Mouse (Mus musculus): ENCODE results near the gene Lman2l. TPM values are rescaled to one million over a fixed set of nuclear protein-coding genes. Genes with fewer than 3 reads are reported as not detected.

The Lman2l gene
- polyA plus RNA-seq, 1 experiment from 2014 or later = 44.2 TPM

- 17% methylated on average over 7 of the region's 7 CpGs for WGBS
- no peak for ATAC-seq (ENCODE audit: extremely low read depth, insufficient number of reproducible peaks, low FRiP score, low TSS enrichment)
- Histone ChIP-seq H3K4me2 (no peak overlapping the region; the same call in 1 of the 2 replicates), H3K4me3 (no peak overlapping the region), H3K9ac (no peak overlapping the region), H3K27ac (replicated peaks) (peak overlapping the region; percentile 45; the same call in 1 of the 2 replicates), H3K36me3 (no peaks in the 10 kb centered on the region), H3K9me3 (no peaks in the 10 kb centered on the region), H3K27me3 (replicated peaks) (no peaks in the 10 kb centered on the region), H3K4me1 (peaks cover 17% of the 10 kb centered on the region)
These were observed 12.4 kb upstream of the Lman2l start for GRCm38 (mm10) chr1:36457388-36458014.

- Histone ChIP-seq H3K4me1 (peaks cover 17% of the 10 kb centered on the region), H3K4me3 (no peak overlapping the region), H3K27me3 (replicated peaks) (no peaks in the 10 kb centered on the region), H3K9ac (no peak overlapping the region), H3K27ac (replicated peaks) (no peak overlapping the region), H3K36me3 (no peaks in the 10 kb centered on the region), H3K9me3 (no peaks in the 10 kb centered on the region), H3K4me2 (no peak overlapping the region)
- 76% methylated on average over 6 of the region's 6 CpGs for WGBS
- ATAC-seq (ENCODE audit: extremely low read depth, insufficient number of reproducible peaks, low FRiP score, low TSS enrichment) = no peak
These were observed 9.2 kb upstream of the Lman2l start for GRCm38 (mm10) chr1:36454055-36454815.

DNA sequence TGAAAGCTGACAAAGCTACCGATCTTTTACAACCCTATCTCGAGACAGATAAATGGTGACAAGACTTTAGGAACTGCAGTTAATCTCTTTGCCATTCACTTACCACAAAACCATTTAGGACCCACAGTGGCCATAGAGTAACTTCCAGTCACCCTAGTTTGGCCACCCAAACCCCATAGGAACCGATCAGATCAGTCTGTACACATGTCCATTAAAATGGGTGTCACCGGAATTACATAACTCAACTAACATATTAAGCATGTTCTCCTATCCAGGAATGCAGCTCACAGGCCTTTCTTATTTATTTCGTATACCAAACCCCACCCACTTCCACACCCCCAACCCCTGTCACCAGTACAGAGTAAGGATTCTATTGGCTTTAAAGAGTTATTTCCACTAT is 1.8 kb upstream of the Lman2l start:
- Histone ChIP-seq H3K4me2 (no peak overlapping the region), H3K4me3 (no peak overlapping the region), H3K4me1 (peaks cover 10% of the 10 kb centered on the region), H3K9me3 (no peaks in the 10 kb centered on the region), H3K27ac (replicated peaks) (no peak overlapping the region), H3K9ac (no peak overlapping the region), H3K27me3 (replicated peaks) (no peaks in the 10 kb centered on the region), H3K36me3 (peaks cover 14% of the 10 kb centered on the region)
- WGBS = 80% methylated on average over 5 of the region's 5 CpGs
- ATAC-seq (ENCODE audit: extremely low read depth, insufficient number of reproducible peaks, low FRiP score, low TSS enrichment) = no peak

- WGBS = 71% methylated on average over 5 of the region's 5 CpGs
- Histone ChIP-seq H3K9ac (no peak overlapping the region), H3K27ac (replicated peaks) (no peak overlapping the region), H3K4me3 (no peak overlapping the region), H3K9me3 (no peaks in the 10 kb centered on the region), H3K4me2 (no peak overlapping the region), H3K27me3 (replicated peaks) (no peaks in the 10 kb centered on the region), H3K4me1 (peaks cover 10% of the 10 kb centered on the region), H3K36me3 (peaks cover 19% of the 10 kb centered on the region)
- ATAC-seq (ENCODE audit: extremely low read depth, insufficient number of reproducible peaks, low FRiP score, low TSS enrichment) = no peak
These were observed 1.2 kb upstream of the Lman2l start for GRCm38 (mm10) chr1:36446106-36446824.

- no peak overlapping the region for H3K4me3 ChIP-seq
- peaks cover 24% of the 10 kb centered on the region for H3K36me3 ChIP-seq
- H3K9me3 ChIP-seq = no peaks in the 10 kb centered on the region
- WGBS = 41% methylated on average over 8 of the region's 8 CpGs
- no peak for ATAC-seq (ENCODE audit: extremely low read depth, insufficient number of reproducible peaks, low FRiP score, low TSS enrichment)
- no peak overlapping the region for H3K27ac ChIP-seq (replicated peaks)
- peak overlapping the region; percentile 16; the same call in 1 of the 2 replicates for H3K4me2 ChIP-seq
- no peak overlapping the region for H3K9ac ChIP-seq
- H3K27me3 ChIP-seq (replicated peaks) = no peaks in the 10 kb centered on the region
- peaks cover 10% of the 10 kb centered on the region for H3K4me1 ChIP-seq
These were observed 437 bp upstream of the Lman2l start for GRCm38 (mm10) chr1:36445508-36445907.

DNA sequence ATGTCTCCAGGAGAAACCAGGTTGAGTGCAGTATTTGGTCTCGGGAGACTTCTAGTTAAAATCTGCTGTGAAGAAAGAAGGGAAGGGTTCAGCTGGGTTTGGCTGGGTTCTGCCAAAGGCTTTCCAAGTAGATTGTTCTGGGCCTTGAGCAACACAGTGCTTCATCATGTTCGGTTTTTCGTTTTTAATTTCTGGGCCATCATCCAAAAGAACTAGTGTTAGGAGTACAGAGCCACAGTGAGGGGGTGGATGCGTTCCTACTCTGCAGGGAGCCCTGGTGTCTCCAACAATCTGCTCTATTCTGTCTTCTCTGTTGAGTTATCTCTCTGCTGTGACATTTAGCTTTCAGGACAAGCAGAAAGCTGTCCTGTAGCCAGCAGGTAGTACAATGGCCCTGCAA is 4.0 kb downstream of the Lman2l start:
- 93% methylated on average over 4 of the region's 4 CpGs for WGBS
- Histone ChIP-seq H3K4me2 (no peak overlapping the region), H3K4me1 (peaks cover 10% of the 10 kb centered on the region), H3K36me3 (peaks cover 67% of the 10 kb centered on the region), H3K27me3 (replicated peaks) (no peaks in the 10 kb centered on the region), H3K4me3 (no peak overlapping the region), H3K9me3 (no peaks in the 10 kb centered on the region), H3K9ac (no peak overlapping the region), H3K27ac (replicated peaks) (no peak overlapping the region)
- no peak for ATAC-seq (ENCODE audit: extremely low read depth, insufficient number of reproducible peaks, low FRiP score, low TSS enrichment)

GRCm38 (mm10) chr1:36437223-36437622 is 7.8 kb downstream of the Lman2l start:
- no peak for ATAC-seq (ENCODE audit: extremely low read depth, insufficient number of reproducible peaks, low FRiP score, low TSS enrichment)
- no peak overlapping the region for H3K27ac ChIP-seq (replicated peaks)
- no peak overlapping the region for H3K9ac ChIP-seq
- H3K27me3 ChIP-seq (replicated peaks) = no peaks in the 10 kb centered on the region
- H3K9me3 ChIP-seq = no peaks in the 10 kb centered on the region
- peaks cover 92% of the 10 kb centered on the region for H3K36me3 ChIP-seq
- no peak overlapping the region for H3K4me2 ChIP-seq
- no peaks in the 10 kb centered on the region for H3K4me1 ChIP-seq
- no peak overlapping the region for H3K4me3 ChIP-seq
- 82% methylated on average over 3 of the region's 3 CpGs for WGBS

- ATAC-seq (ENCODE audit: extremely low read depth, insufficient number of reproducible peaks, low FRiP score, low TSS enrichment) = no peak
- no peaks in the 10 kb centered on the region for H3K4me1 ChIP-seq
- H3K27me3 ChIP-seq (replicated peaks) = no peaks in the 10 kb centered on the region
- H3K9ac ChIP-seq = no peak overlapping the region
- no peak overlapping the region for H3K4me3 ChIP-seq
- H3K27ac ChIP-seq (replicated peaks) = no peak overlapping the region
- no peak overlapping the region for H3K4me2 ChIP-seq
- peaks cover 94% of the 10 kb centered on the region for H3K36me3 ChIP-seq
- H3K9me3 ChIP-seq = no peaks in the 10 kb centered on the region
- WGBS = 90% methylated on average over 6 of the region's 6 CpGs
These were observed 8.6 kb downstream of the Lman2l start for GRCm38 (mm10) chr1:36436515-36436914.

DNA sequence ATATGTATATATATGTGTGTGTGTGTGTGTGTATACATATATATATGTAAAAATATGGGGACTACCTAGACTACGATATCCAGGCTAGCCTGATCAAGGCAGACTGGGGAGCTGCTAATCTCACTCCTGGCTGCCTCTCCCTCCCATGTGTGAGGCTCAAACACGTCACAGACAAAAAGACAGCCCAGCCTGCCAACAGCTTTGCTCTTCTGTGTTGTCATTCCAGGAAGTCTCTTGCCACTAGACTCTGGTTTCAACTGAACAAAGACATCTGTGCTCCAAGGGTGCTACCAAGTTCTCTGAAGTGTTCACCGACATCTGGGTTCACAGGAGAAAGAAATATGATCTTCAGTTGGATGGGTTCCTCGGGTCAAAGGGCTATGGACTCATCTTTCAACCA is 10.0 kb downstream of the Lman2l start:
- Histone ChIP-seq H3K27me3 (replicated peaks) (no peaks in the 10 kb centered on the region), H3K36me3 (peaks cover 97% of the 10 kb centered on the region), H3K4me3 (no peak overlapping the region), H3K27ac (replicated peaks) (no peak overlapping the region), H3K4me2 (no peak overlapping the region), H3K9ac (no peak overlapping the region), H3K4me1 (peaks cover 4% of the 10 kb centered on the region; the same call in 1 of the 2 replicates), H3K9me3 (no peaks in the 10 kb centered on the region)
- WGBS = 70% methylated on average over 4 of the region's 4 CpGs
- no peak for ATAC-seq (ENCODE audit: extremely low read depth, insufficient number of reproducible peaks, low FRiP score, low TSS enrichment)

GRCm38 (mm10) chr1:36433616-36434015 is 11.5 kb downstream of the Lman2l start:
- Histone ChIP-seq H3K4me1 (peaks cover 8% of the 10 kb centered on the region; the same call in 1 of the 2 replicates), H3K4me3 (no peak overlapping the region), H3K4me2 (no peak overlapping the region), H3K9ac (no peak overlapping the region), H3K27ac (replicated peaks) (no peak overlapping the region), H3K27me3 (replicated peaks) (no peaks in the 10 kb centered on the region), H3K9me3 (no peaks in the 10 kb centered on the region), H3K36me3 (peaks cover 97% of the 10 kb centered on the region)
- ATAC-seq (ENCODE audit: extremely low read depth, insufficient number of reproducible peaks, low FRiP score, low TSS enrichment) = no peak
- 86% methylated on average over 3 of the region's 3 CpGs for WGBS

GRCm38 (mm10) chr1:36432999-36433398 is 12.1 kb downstream of the Lman2l start:
- H3K36me3 ChIP-seq = peaks cover 97% of the 10 kb centered on the region
- H3K4me3 ChIP-seq = no peak overlapping the region
- H3K9ac ChIP-seq = no peak overlapping the region
- H3K4me2 ChIP-seq = no peak overlapping the region
- no peak for ATAC-seq (ENCODE audit: extremely low read depth, insufficient number of reproducible peaks, low FRiP score, low TSS enrichment)
- no peaks in the 10 kb centered on the region for H3K27me3 ChIP-seq (replicated peaks)
- no peaks in the 10 kb centered on the region for H3K9me3 ChIP-seq
- 80% methylated on average over 4 of the region's 4 CpGs for WGBS
- peaks cover 8% of the 10 kb centered on the region; the same call in 1 of the 2 replicates for H3K4me1 ChIP-seq
- no peak overlapping the region for H3K27ac ChIP-seq (replicated peaks)
